Mouse (Mus musculus) cerebellum, postnatal 10 days (tissue): Measurements from ENCODE around the gene Satb1.
A peak's percentile ranks its signal among the peaks of the same experiment; 100 is the strongest.

Experiments
- DNase-seq, 2 experiments: peaks; one replicate each; pipeline ENCODE4 v3.0.0; 2021; ENCODE audit warnings: mixed read lengths in 2 of 2

Satb1 gene

DNA sequence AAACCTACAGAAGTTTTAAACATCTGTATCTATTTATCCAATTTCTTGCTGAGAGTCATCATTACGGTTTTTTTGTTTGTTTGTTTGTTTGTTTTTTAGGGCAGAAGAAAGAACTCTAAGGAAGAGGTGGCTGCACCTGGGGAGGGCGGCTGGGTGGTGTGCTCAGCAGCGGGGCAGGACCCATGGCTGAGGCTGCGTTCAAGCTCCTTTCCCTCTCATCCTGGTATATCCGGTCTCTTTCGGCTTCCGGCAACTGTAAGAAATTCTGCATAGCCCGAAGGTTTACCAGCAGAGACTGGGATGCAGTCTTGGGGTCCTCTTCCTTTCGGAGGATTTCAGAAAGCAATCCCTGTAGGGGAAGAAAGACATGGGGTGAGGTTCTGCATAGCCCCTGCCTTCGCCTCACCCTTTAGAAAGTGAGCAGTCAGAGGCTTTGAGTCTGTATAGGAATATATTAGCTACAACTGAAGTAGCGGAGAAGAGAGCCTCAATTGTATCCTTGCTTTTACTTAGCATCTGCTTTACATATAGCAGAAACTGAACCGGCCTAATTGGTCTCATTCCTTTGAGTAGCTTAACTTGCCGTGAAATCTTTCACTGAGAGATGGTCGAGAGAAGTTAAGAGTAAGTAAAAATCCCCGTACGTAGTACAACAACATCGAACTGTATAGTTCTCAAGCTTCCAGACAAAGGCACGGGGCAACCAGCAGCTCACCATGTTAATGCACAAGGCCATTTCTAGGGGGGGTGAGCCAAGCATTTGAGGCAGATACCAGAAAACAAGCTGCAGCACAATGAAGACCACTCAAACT lies 57.8 kb downstream of the Satb1 start:
- DNase-seq: no peak

DNA sequence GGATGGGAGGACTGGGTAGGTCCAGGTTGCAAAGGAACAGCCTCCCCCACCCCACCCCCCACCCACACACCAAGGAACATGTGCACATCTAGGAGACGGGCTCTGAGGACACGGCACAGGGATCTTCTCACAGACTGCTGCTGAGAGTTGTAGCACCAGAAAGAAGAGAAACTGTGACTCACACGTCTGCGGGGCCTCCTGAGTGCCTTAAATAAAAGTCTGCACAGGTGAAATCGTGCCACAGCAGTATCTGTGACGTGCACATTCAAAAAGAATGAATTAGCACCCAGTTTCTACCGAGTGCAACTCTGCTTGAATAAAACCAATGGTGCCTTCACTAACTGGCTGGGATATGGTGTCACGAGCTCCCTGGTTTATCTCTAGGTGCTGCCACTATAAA lies 69.5 kb downstream of the Satb1 start:
- no peak for DNase-seq

DNA sequence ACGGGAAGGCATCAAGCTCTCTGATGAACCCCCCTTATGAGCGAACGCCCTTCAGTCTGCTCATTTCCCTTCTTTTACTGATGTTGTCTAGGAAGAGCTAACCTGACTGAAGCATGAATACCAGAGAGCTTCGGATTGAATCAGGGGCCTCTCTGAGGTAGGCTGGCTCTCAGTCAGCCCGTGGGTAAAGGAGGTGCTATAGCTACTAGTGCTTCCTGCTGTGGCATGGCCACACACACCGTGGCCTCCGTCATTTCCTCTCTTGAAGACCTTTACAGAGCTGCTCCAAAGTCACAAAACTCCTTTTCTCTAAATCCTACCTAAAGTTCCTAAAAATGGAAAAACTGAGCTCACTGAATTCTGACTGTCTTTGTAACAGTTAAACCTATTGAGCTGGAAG lies 70.6 kb downstream of the Satb1 start:
- no peak for DNase-seq

DNA sequence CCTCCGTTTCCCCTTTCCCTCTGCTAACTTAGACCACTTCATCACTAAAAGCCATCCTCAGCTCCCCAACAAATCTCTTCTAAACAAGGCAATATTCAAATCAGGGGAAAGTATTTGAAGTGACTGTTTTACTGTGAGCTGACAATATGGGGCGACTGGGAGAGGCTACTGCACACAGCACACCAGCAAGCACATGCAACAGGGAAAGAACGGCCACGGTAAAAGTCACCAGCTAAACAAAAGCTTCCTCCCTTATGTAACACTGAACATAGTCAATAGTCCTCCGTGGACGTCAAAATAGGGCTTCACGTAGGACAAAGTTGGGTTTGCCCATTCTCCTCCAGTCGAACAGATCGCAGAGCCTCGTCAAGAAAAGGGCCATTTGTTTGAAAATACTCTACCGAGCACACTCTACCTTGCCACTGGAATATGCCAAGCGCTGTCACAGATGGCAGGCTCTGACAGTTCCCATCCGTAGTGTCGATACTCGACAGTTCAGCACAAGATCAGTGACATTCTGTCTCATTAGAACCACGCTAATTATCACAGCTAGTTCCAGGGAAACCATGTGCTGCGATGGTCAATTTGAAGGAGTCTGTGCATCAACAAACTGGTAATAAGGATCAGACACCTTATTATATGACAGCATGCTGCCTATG lies 72.0 kb downstream of the Satb1 start:
- peak; percentile 53 to 57 for DNase-seq

DNA sequence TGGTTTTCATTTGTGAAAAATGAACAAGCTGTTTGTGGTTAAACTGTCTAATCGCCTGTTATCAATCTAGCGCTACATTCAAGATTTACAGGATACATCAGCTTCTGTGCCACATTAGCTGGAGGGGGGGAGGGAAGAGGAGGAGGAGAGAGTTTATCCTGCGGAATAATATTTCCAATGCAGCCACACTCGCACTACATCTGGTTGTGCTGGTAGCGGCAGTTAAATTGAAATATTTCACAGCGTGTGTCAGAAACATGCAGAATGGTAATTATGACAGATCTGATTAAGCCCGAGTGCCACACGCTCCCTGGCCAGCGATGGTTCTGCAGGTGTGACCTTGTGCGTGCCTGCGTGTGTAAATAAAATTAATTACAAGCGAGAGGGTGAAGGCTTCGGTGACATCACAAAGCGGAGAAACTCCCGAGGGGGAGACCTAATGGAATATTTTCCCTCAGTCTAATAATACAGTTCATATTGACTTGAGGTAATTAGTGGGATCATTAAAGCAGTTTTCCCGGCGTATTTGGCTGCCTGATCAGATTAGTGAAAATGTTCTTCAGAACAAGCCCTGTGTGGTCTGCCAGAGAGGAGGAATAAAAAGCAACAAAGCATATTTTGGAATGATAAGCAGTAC lies 72.7 kb downstream of the Satb1 start:
- DNase-seq: peak; percentile 17 to 20

DNA sequence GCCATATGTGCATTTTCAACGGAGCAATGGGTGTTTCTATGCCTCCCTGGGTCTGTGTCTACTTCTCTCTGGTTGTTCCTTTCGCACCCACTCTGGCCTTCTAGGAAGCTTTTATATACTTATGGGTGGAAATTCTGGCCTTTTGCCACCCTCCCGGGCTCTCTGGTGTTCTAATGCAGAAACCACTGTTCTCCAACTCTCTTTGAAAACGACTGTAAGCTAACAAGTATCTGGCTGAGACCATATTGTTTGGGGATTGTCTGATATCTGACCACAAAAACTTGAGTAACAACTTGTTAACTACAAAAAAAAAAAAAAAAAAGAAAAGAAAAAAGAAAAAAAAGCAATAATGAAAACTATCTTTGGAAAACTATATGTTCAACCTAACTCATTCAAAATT lies 73.6 kb downstream of the Satb1 start:
- peak; percentile 18 to 21 for DNase-seq

DNA sequence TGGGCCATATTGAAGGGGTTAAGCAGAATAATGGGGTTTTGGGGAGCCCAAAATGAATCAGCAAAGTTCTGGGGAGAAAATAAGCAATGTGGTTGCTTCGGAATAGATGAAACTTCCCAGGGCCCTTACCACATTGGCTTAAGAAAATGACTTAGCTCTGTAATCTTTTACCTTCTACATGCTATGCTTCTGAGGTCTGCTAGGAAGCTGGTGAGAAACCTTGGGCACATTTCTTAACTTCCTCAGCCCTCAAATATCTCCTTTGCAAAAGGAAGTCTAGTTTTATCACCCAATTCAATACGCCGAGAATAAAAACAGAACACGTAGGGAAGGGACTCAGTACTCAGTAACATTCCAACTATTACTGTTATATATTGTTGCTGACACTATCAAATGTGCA lies 80.9 kb downstream of the Satb1 start:
- DNase-seq: no peak

DNA sequence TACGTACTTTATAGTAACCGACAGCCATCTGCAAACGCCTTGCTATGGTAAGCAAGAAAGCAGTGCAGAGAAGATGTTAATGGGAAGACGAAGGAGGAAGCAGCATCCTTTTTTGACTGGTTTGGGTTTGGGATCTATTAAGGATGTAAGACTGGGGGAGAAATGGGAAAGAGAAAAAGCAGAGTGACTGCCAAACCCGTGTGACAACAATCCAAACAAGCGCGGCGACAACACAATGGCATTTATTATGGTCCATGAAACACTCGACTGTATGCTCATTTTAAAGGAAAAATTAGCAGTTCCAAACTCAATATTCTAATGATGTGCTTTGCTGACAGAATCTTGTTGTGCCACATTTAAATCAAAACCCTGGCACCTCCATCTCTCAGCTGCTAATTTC lies 85.9 kb downstream of the Satb1 start:
- DNase-seq: no peak

DNA sequence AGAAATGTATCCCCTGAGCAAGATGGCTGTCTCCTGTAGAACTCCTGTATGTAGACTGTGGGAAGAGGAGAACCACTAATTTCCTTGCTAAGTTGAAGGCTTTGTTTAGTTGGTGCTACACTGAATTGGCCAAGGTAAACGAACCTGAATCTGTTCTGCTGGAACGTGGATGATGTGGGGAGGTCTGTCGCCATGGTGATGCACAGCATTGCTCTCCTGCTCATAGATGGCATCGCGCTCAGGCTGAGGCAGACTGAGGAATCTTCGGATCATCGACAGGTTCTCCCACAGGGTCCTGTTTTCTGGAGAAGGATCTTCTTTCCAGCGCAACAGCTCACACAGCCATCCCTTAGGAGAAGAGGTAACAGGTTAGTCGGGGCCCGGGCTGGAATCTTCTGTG lies 90.6 kb downstream of the Satb1 start:
- DNase-seq: no peak

DNA sequence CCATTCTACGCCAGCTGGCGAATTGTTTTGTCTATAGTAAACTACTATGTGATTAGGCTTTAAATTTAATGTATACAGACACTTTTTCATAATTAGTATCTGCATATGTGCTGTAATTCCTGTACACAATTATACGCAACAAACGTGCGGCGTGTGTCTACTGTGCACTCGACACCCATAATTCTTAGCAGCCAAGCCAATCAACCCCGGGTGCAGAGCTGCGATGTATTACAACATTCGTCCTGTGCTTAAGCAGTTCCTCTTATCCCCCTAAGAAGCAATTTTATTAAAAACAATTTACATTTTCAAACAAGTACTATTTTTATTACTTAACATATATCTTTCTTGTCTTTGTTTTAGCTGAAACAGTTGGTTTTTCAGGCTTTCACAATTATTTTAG lies 92.0 kb downstream of the Satb1 start:
- DNase-seq: no peak

DNA sequence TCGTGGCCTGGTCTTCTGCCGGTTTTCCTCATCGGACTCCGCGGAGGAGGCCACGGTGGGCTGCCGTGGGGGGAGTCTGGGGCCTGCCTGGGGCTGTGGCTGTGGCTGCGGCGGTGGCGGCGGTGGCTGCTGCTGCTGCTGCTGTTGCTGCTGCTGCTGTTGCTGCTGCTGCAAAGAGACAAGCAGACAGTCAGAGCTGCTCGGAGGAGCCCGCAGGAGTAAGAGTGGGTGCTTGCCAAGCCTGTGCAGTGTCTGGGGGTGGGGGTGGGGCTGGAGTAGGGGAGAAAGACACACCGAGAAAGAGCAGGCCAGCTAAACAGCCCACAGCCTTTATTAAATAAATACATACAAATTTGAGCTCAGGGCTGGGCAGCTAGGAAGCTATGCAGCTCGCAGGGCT lies 92.8 kb downstream of the Satb1 start:
- DNase-seq: peak in 1 of 2 experiments; percentile 13

DNA sequence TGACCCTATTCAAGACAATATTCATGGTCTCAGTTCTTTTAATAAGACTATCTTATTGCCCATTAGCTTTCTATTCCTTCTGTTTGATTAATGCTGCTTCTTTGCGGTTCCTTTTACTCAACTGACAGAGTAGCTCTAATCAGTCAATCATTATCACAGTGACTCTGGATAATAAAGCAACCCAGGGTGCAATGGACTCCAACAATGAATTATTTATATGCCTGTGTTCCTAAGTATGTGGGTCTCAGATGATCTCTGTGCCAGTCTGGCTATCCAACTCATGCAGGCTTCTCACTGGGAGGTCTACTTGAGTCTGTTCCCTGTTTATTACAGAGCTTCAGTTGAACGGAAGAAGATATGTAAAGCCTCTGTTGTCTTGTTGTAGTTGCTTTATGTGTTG lies 108.6 kb downstream of the Satb1 start:
- no peak for DNase-seq

DNA sequence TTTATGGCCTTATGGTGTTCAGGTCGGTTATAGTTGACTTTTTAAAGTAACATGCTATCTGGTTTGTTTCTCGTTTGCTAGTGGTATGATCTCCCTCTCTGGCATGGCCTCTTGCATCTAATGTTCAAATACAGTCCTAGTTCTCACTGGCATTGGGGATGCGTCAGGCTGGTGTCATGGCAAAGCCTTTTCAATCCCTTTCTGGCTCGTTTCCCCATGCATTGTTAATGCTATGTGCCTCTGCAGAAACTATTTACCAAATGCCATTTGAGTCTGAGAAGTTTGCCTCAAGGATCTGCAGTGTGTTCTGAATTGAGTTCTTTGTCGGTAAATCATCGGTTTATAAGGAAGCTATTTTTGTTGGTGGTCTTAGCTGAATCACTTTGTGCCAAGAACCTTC lies 137.4 kb downstream of the Satb1 start:
- DNase-seq: peak in 1 of 2 experiments; percentile 5

DNA sequence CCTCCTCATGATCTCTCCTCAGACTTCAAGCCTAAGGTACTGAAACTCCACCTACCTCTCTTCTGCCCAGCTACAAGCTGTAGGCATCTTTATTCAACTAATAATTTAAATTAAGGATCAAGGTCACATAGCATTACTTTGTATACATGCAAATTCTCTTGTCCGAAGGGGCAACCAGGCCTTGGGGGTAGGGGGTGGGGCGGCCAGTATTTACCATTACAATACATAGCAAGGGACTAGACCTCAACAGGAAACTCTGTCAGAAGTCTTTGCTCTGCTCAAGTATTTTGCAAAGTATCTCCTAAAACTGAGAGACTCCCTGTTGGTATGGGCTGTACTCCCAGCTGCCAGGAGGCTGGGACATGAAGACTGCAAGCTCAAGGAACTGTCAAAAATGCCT lies 137.8 kb downstream of the Satb1 start:
- DNase-seq: no peak

DNA sequence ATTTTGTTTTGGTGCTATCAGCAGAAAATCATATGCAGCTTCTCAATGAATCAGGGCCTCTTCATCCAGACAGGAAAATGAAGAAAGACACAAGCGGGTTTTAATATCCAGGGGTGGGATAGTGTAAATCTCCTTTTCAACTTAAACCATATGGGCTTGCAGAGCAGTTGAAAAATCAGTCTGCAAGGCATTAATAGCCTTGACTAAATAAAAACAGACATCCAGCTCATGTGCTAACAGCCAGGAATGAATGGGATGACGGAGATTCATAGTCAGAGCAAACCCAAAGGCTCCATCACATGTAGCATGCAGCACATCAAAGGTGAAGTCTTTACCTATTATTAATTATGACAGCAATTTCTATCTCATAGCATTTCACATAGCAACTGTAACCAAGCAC lies 142.6 kb downstream of the Satb1 start:
- no peak for DNase-seq

DNA sequence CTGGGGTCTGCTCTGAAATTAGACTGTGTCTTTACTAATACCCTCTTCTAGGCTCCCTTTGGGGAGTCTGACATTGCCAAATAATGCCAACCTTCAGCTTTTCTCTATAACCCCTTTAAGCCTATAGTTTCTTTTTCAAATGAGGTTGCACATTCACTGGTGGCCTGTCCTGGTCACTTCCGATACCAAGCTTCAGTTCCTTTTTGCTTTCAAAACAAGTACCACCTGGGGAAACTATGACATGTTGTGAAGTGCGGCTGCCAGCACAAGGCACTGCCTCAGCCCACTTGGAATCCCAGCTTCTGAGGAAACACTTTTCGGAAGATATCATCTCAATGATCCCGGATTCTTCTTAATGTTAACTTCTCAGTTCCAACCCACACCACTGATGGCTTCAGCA lies 145.9 kb downstream of the Satb1 start:
- no peak for DNase-seq
